Mouse (Mus musculus): ENCODE measurements around the gene Neu3. TPM values are rescaled to one million over a fixed set of nuclear protein-coding genes. Genes with fewer than 3 reads are reported as not detected.

The Neu3 gene
- total and polyA plus RNA-seq, 2 experiments, result 0.46 to 0.69 TPM

DNA sequence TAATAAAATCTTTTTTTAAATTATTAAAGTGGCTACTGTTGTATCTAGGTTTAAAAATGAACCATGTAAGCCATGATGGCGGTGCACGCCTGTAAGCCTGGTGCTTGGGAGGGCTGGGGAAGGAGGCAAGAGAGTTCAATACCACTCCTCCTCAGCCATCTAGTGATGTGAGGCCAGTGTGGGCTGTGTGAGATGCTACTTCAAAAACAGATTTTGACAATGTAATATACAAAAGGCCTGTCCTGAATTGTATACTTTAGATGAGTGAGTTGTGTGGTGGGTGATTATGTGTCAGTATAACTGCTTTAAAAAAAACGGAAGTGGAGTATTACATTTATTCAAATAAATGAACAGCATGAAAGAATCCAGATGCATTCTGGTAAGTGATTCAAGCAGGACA, 41.4 kb downstream of the Neu3 start:
- H3K79me2 ChIP-seq (ENCODE audit: control insufficient read depth, insufficient read depth, low read length), result no peaks in the 10 kb centered on the region
- no peaks in the 10 kb centered on the region for H3K36me3 ChIP-seq (ENCODE audit: control insufficient read depth, insufficient read depth, low read length)
- 94% methylated on average over 3 of the region's 3 CpGs for WGBS
- TF ChIP-seq POLR2A (IDR thresholded peaks at IDR 0.05; ENCODE audit: extremely low read depth, insufficient read depth, low read length) (no peak), CTCF (IDR thresholded peaks at IDR 0.05; ENCODE audit: low read depth, low read length) (no peak)
- no peak overlapping the region for H3K9ac ChIP-seq (ENCODE audit: low read depth, low read length)
- no peak overlapping the region for H3K27ac ChIP-seq (replicated peaks; ENCODE audit: insufficient read depth, low read depth, low read length)
- DNase-seq (ENCODE audit: extremely low read depth, low read depth, low spot score), result no peak
- H3K27me3 ChIP-seq (ENCODE audit: control insufficient read depth, insufficient read depth, low read length), result no peaks in the 10 kb centered on the region
- H3K4me1 ChIP-seq (ENCODE audit: control insufficient read depth, insufficient read depth, low read length), result no peaks in the 10 kb centered on the region
- no peak overlapping the region for H3K4me3 ChIP-seq (ENCODE audit: insufficient read depth, low read depth, low read length)

DNA sequence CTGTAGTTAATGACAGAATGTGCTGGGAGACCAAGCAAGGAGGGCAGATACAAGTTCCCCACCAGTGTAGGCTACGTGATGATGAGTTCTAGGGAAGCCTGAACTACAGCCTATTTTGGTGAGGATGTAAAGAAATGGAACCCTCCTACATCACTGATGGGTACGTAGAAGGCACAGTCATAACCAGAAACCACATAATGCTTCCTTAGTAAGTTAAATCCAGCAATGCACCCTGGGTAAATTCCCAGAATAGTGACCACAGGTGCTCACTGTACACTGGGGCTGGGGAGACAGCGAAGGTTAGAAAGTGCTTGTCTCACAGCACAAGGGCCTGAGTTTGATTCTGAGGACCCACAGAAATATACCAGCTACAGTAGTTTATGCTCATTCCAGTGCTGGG, 42.7 kb downstream of the Neu3 start:
- no peaks in the 10 kb centered on the region for H3K36me3 ChIP-seq (ENCODE audit: control insufficient read depth, insufficient read depth, low read length)
- no peaks in the 10 kb centered on the region for H3K4me1 ChIP-seq (ENCODE audit: control insufficient read depth, insufficient read depth, low read length)
- 80% methylated on average over 3 of the region's 3 CpGs for WGBS
- no peak overlapping the region for H3K27ac ChIP-seq (replicated peaks; ENCODE audit: insufficient read depth, low read depth, low read length)
- H3K27me3 ChIP-seq (ENCODE audit: control insufficient read depth, insufficient read depth, low read length), result no peaks in the 10 kb centered on the region
- no peak for DNase-seq (ENCODE audit: extremely low read depth, low read depth, low spot score)
- H3K79me2 ChIP-seq (ENCODE audit: control insufficient read depth, insufficient read depth, low read length), result no peaks in the 10 kb centered on the region
- H3K9ac ChIP-seq (ENCODE audit: low read depth, low read length), result no peak overlapping the region
- no peak for TF ChIP-seq POLR2A (IDR thresholded peaks at IDR 0.05; ENCODE audit: extremely low read depth, insufficient read depth, low read length)
- no peak for TF ChIP-seq CTCF (IDR thresholded peaks at IDR 0.05; ENCODE audit: low read depth, low read length)
- H3K4me3 ChIP-seq (ENCODE audit: insufficient read depth, low read depth, low read length), result no peak overlapping the region

DNA sequence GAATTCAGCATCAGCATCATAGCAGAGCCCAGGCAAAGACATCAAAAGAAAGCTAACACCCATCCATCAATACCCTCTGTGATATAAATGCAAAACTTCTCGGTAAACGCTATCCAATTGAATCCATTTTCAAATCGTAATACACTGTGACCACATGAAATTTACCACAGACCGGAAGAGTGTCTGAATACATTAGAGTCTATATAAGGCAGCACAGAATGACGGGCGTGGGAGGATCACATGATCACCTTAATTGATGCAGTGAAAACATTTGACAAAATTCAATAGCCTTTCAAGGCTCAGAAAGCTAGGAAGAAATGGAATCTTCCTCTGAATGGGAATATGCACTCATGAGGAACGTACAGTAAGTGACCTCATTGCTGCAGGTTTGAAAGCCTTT, 44.8 kb downstream of the Neu3 start:
- Histone ChIP-seq H3K27me3 (ENCODE audit: control insufficient read depth, insufficient read depth, low read length) (no peaks in the 10 kb centered on the region), H3K9ac (ENCODE audit: low read depth, low read length) (no peak overlapping the region), H3K27ac (replicated peaks; ENCODE audit: insufficient read depth, low read depth, low read length) (no peak overlapping the region), H3K4me1 (ENCODE audit: control insufficient read depth, insufficient read depth, low read length) (no peaks in the 10 kb centered on the region), H3K36me3 (ENCODE audit: control insufficient read depth, insufficient read depth, low read length) (no peaks in the 10 kb centered on the region), H3K4me3 (ENCODE audit: insufficient read depth, low read depth, low read length) (no peak overlapping the region), H3K79me2 (ENCODE audit: control insufficient read depth, insufficient read depth, low read length) (no peaks in the 10 kb centered on the region)
- no peak for TF ChIP-seq POLR2A (IDR thresholded peaks at IDR 0.05; ENCODE audit: extremely low read depth, insufficient read depth, low read length)
- TF ChIP-seq CTCF (IDR thresholded peaks at IDR 0.05; ENCODE audit: low read depth, low read length), result no peak
- DNase-seq (ENCODE audit: extremely low read depth, low read depth, low spot score), result no peak
- WGBS, result 91% methylated on average over 7 of the region's 7 CpGs

DNA sequence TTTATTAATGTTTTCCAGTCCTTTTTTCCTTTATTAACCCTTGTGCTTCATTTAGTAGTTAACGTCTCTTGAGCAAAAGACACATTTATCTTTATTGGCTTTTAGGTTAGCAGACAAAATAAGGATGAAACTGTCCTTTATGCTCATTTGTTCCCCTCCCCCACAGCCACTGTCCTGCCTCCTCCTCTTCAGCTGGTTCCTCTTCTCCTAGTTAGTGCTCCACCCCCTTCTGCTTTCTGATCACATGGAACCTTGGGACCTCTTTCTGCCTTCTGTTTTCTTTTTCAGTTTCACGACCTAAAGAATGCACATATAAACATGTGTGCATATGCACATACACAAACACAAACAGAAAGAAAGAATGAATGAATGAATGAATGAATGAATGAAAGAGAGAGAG, 46.3 kb downstream of the Neu3 start:
- Histone ChIP-seq H3K4me3 (ENCODE audit: insufficient read depth, low read depth, low read length) (no peak overlapping the region), H3K27me3 (ENCODE audit: control insufficient read depth, insufficient read depth, low read length) (no peaks in the 10 kb centered on the region), H3K79me2 (ENCODE audit: control insufficient read depth, insufficient read depth, low read length) (no peaks in the 10 kb centered on the region), H3K27ac (replicated peaks; ENCODE audit: insufficient read depth, low read depth, low read length) (no peak overlapping the region), H3K4me1 (ENCODE audit: control insufficient read depth, insufficient read depth, low read length) (no peaks in the 10 kb centered on the region), H3K9ac (ENCODE audit: low read depth, low read length) (no peak overlapping the region), H3K36me3 (ENCODE audit: control insufficient read depth, insufficient read depth, low read length) (no peaks in the 10 kb centered on the region)
- WGBS, result 58% methylated on average over 2 of the region's 2 CpGs
- TF ChIP-seq CTCF (IDR thresholded peaks at IDR 0.05; ENCODE audit: low read depth, low read length), result no peak
- peak; percentile 16 for DNase-seq (ENCODE audit: extremely low read depth, low read depth, low spot score)

DNA sequence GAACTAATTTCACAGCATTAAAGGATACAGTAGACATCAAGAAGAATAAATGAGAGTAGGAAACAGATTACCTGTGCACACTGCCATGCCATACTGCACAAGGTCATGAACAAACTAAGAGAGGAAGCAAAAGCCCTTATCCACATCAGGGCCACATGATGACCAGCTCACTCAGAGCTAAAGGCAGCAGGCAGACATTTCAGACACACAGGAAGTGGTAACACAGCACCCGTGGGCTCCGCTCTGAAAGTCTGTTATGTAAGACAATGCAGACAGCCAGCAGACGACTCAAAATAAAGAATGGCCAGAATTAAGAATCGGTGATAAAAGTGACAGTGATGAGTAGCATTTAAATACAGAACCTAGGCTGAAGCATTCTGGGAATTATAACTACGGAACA, 46.8 kb downstream of the Neu3 start:
- no peaks in the 10 kb centered on the region for H3K4me1 ChIP-seq (ENCODE audit: control insufficient read depth, insufficient read depth, low read length)
- TF ChIP-seq CTCF (IDR thresholded peaks at IDR 0.05; ENCODE audit: low read depth, low read length), result no peak
- no peak overlapping the region for H3K9ac ChIP-seq (ENCODE audit: low read depth, low read length)
- no peak overlapping the region for H3K27ac ChIP-seq (replicated peaks; ENCODE audit: insufficient read depth, low read depth, low read length)
- no peaks in the 10 kb centered on the region for H3K36me3 ChIP-seq (ENCODE audit: control insufficient read depth, insufficient read depth, low read length)
- no peaks in the 10 kb centered on the region for H3K27me3 ChIP-seq (ENCODE audit: control insufficient read depth, insufficient read depth, low read length)
- DNase-seq (ENCODE audit: extremely low read depth, low read depth, low spot score), result no peak
- H3K4me3 ChIP-seq (ENCODE audit: insufficient read depth, low read depth, low read length), result no peak overlapping the region
- no peaks in the 10 kb centered on the region for H3K79me2 ChIP-seq (ENCODE audit: control insufficient read depth, insufficient read depth, low read length)
- 63% methylated on average over 5 of the region's 5 CpGs for WGBS

DNA sequence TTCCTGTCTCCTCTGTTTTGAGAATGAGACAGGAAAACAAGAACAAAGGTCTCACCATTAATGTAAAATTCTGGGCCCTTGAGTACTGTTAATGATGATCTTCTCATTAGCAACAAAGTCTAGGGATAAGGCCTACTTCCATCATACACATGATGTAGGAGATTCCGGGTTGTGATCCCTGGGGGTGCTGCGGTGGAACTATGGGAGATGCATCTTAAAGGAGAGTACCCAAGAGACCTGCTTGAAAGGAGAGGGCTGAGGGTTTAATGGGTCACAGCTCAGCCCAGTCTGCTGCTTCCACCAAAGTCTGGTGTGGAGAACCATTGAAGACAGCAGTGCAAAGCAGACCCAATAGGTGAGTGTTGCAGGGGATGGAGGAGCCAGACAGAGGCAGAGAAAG, 65.0 kb downstream of the Neu3 start, which contains the start of gene Olfr521:
TSS of gene Olfr521 (plus strand) at position 301 of the 400 bp plus-strand sequence.
- no peaks in the 10 kb centered on the region for H3K4me1 ChIP-seq (ENCODE audit: control insufficient read depth, insufficient read depth, low read length)
- WGBS, result 96% methylated on average over 2 of the region's 2 CpGs
- TF ChIP-seq CTCF (IDR thresholded peaks at IDR 0.05; ENCODE audit: low read depth, low read length), result no peak
- TF ChIP-seq POLR2A (IDR thresholded peaks at IDR 0.05; ENCODE audit: extremely low read depth, insufficient read depth, low read length), result no peak

More for the DNA sequence above, 65.0 kb downstream of the Neu3 start, which contains the start of gene Olfr521:
- DNase-seq (ENCODE audit: extremely low read depth, low read depth, low spot score), result no peak
- Histone ChIP-seq H3K27ac (replicated peaks; ENCODE audit: insufficient read depth, low read depth, low read length) (no peak within 1 kb of the TSS), H3K36me3 (ENCODE audit: control insufficient read depth, insufficient read depth, low read length) (no peaks in the 10 kb centered on the region), H3K27me3 (ENCODE audit: control insufficient read depth, insufficient read depth, low read length) (0 out of 2 replicates have a peak, but pooled peaks cover 3% of the 10 kb centered on the region), H3K4me3 (ENCODE audit: insufficient read depth, low read depth, low read length) (no peak within 1 kb of the TSS), H3K9ac (ENCODE audit: low read depth, low read length) (no peak within 1 kb of the TSS), H3K79me2 (ENCODE audit: control insufficient read depth, insufficient read depth, low read length) (no peaks in the 10 kb centered on the region)

Other genes starting within 250 kb of the Neu3 start
- gene Tpbgl, start 201.3 kb downstream of the Neu3 start, total RNA-seq (2014; rRNA removed), result 1.9 and 2.8 TPM in 2 replicates
- gene Tpbgl, start 201.3 kb downstream of the Neu3 start, polyA plus RNA-seq (2012; rRNA removed), result 6.3 and 6.4 TPM in 2 replicates
- gene Slco2b1, start 117.1 kb downstream of the Neu3 start, total RNA-seq (2014; rRNA removed), result 107 and 115 TPM in 2 replicates
- 134 and 139 TPM in 2 replicates for gene Slco2b1, start 117.1 kb downstream of the Neu3 start, polyA plus RNA-seq (2012; rRNA removed)
- not detected in 2 replicates for gene Olfr520, start 98.1 kb downstream of the Neu3 start, total RNA-seq (2014; rRNA removed)
- not detected in 2 replicates for gene Olfr520, start 98.1 kb downstream of the Neu3 start, polyA plus RNA-seq (2012; rRNA removed)
- gene Olfr521, start 64.9 kb downstream of the Neu3 start, total RNA-seq (2014; rRNA removed), result not detected in 2 replicates
- not detected in 2 replicates for gene Olfr521, start 64.9 kb downstream of the Neu3 start, polyA plus RNA-seq (2012; rRNA removed)
- gene Xrra1, start 30.7 kb upstream of the Neu3 start, total RNA-seq (2014; rRNA removed), result 0.13 TPM in 1 of 2 replicates, not detected in the other
- not detected in 2 replicates for gene Xrra1, start 30.7 kb upstream of the Neu3 start, polyA plus RNA-seq (2012; rRNA removed)
- gene Spcs2, start 35.0 kb upstream of the Neu3 start, total RNA-seq (2014; rRNA removed), result 82.3 and 110 TPM in 2 replicates
- 30.4 and 31.1 TPM in 2 replicates for gene Spcs2, start 35.0 kb upstream of the Neu3 start, polyA plus RNA-seq (2012; rRNA removed)
- gene Rnf169, start 152.0 kb upstream of the Neu3 start, total RNA-seq (2014; rRNA removed), result 27.6 and 31.5 TPM in 2 replicates
- gene Rnf169, start 152.0 kb upstream of the Neu3 start, polyA plus RNA-seq (2012; rRNA removed), result 5.6 and 6.5 TPM in 2 replicates
- gene Chrdl2, start 177.8 kb upstream of the Neu3 start, total RNA-seq (2014; rRNA removed), result not detected in 2 replicates
- gene Chrdl2, start 177.8 kb upstream of the Neu3 start, polyA plus RNA-seq (2012; rRNA removed), result 0.05 TPM in 1 of 2 replicates, not detected in the other

Data from liver, adult 2 months (tissue).